Mouse (Mus musculus) olfactory bulb, adult 2 months (tissue): ENCODE measurements around the gene Cct8l1.

Experiments
- CTCF ChIP-seq: fragments of 200-500 bp; IDR thresholded peaks from 2 replicates; pipeline ENCODE4 v1.5.1; 2012; ENCODE audit warnings: low read depth, mild to moderate bottlenecking, low read length, moderate library complexity; ENCODE audit not compliant: insufficient read depth
- POLR2A ChIP-seq: fragments of 200-500 bp; IDR thresholded peaks from 2 replicates; pipeline ENCODE4 v1.6.1; 2012; ENCODE audit warnings: mild to moderate bottlenecking, low read depth, low read length, moderate library complexity; ENCODE audit not compliant: insufficient read depth

DNA sequence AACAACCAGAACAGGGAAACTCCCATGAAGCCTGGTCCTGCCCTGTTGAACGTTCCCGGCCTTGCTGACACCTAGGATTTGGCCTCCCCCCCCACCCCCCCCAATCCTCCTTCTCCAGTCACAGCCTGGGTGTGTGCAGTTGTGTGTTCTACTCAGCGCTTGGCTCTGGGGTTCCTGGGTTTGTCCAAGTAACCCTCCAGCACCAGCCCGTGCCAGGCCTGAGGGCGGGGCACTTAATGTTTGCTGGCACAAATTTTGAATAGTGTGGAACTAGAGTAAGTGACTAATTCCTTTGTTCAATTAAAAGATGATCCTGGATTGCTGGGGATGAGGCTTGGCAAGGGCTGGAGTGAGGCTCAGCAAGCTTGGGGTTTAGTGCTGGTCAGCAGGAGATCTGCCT lies 28.7 kb downstream of the Cct8l1 start:
- TF ChIP-seq POLR2A (no peak), CTCF (no peak)
